Mouse (Mus musculus) embryonic facial prominence, embryonic 12.5 days (tissue): ENCODE results near the gene Gch1. TPM values are rescaled to one million over a fixed set of nuclear protein-coding genes. Genes with fewer than 3 reads are reported as not detected.

Experiments used
- ATAC-seq: fragments of 200-750 bp; cut with Nextera tagmentation; 2 replicates; pipeline ENCODE4 v1.8.0; 2017; ENCODE audit not compliant: insufficient number of reproducible peaks, insufficient read depth, low FRiP score, low TSS enrichment
- H3K27ac ChIP-seq: fragments of 300-500 bp; sonication (generic); 2 replicates; pipeline ENCODE4 v1.5.1; 2016; ENCODE audit warnings: mild to moderate bottlenecking
- H3K27me3 ChIP-seq: fragments of 300-500 bp; sonication (generic); 2 replicates; pipeline ENCODE4 v1.6.1; 2016; ENCODE audit warnings: mild to moderate bottlenecking, moderate library complexity
- H3K36me3 ChIP-seq: fragments of 300-500 bp; sonication (generic); 2 replicates; pipeline ENCODE4 v1.6.1; 2016; ENCODE audit warnings: mild to moderate bottlenecking
- H3K4me1 ChIP-seq: fragments of 300-500 bp; sonication (generic); 2 replicates; pipeline ENCODE4 v1.6.1; 2016
- H3K4me2 ChIP-seq: fragments of 300-500 bp; sonication (generic); replicated peaks from 2 replicates; pipeline ENCODE4 v1.6.1; 2016; ENCODE audit warnings: mild to moderate bottlenecking, moderate library complexity
- H3K4me3 ChIP-seq: fragments of 300-500 bp; sonication (generic); 2 replicates; pipeline ENCODE4 v1.5.1; 2016; ENCODE audit warnings: mild to moderate bottlenecking
- H3K9ac ChIP-seq: fragments of 300-500 bp; sonication (generic); 2 replicates; pipeline ENCODE4 v1.6.1; 2016; ENCODE audit warnings: mild to moderate bottlenecking, moderate library complexity
- H3K9me3 ChIP-seq: fragments of 300-500 bp; sonication (generic); 2 replicates; pipeline ENCODE4 v1.6.1; 2016; ENCODE audit warnings: mild to moderate bottlenecking, moderate library complexity
- WGBS: fragments of 180-500 bp; shearing (Covaris S2); methylation state at CpG from one replicate; pipeline ENCODE4 v1.1.7; 2016; 5-methylcytosine and 5-hydroxymethylcytosine counted together
- polyA plus RNA-seq: library from polyadenylated mRNA; unstranded; fragments of >200 nt; fragmentation: Nextera tagmentation; extraction: Ambion mirVana; gene quantifications from 2 replicates; pipeline ENCODE4 v1.2.1, GENCODE M21; 2016

Gch1 gene
- polyA plus RNA-seq, 1 experiment from 2014 or later, result 1.5 TPM

- WGBS, result 29% methylated on average over 13 of the region's 13 CpGs
- H3K4me3 ChIP-seq, result 0 out of 2 replicates have a peak overlapping the region, but pooled peaks have one; percentile 2
- H3K27me3 ChIP-seq, result no peaks in the 10 kb centered on the region
- no peak overlapping the region for H3K27ac ChIP-seq
- no peaks in the 10 kb centered on the region for H3K36me3 ChIP-seq
- no peak for ATAC-seq
- H3K4me2 ChIP-seq, result peak overlapping the region; percentile 29
- H3K9me3 ChIP-seq, result no peaks in the 10 kb centered on the region
- peaks cover 7% of the 10 kb centered on the region; the same call in 1 of the 2 replicates for H3K4me1 ChIP-seq
- no peak overlapping the region for H3K9ac ChIP-seq
Measured at GRCm38 (mm10) chr14:47177846-47178414, 11.3 kb downstream of the Gch1 start.

GRCm38 (mm10) chr14:47176226-47176625 lies 13.0 kb downstream of the Gch1 start:
- H3K4me1 ChIP-seq, result peaks cover 7% of the 10 kb centered on the region; the same call in 1 of the 2 replicates
- 87% methylated on average over 5 of the region's 5 CpGs for WGBS
- ATAC-seq, result no peak

GRCm38 (mm10) chr14:47175136-47175535 lies 14.1 kb downstream of the Gch1 start:
- H3K4me1 ChIP-seq, result peaks cover 7% of the 10 kb centered on the region; the same call in 1 of the 2 replicates
- no peaks in the 10 kb centered on the region for H3K27me3 ChIP-seq
- no peak overlapping the region for H3K27ac ChIP-seq
- H3K9ac ChIP-seq, result no peak overlapping the region
- H3K4me3 ChIP-seq, result no peak overlapping the region
- WGBS, result 73% methylated on average over 5 of the region's 5 CpGs
- H3K9me3 ChIP-seq, result no peaks in the 10 kb centered on the region
- no peak for ATAC-seq
- no peaks in the 10 kb centered on the region for H3K36me3 ChIP-seq
- H3K4me2 ChIP-seq, result no peak overlapping the region

More at GRCm38 (mm10) chr14:47176226-47176625, 13.0 kb downstream of the Gch1 start:
- no peaks in the 10 kb centered on the region for H3K9me3 ChIP-seq
- no peak overlapping the region for H3K4me3 ChIP-seq
- H3K27ac ChIP-seq, result no peak overlapping the region
- no peak overlapping the region for H3K4me2 ChIP-seq
- no peak overlapping the region for H3K9ac ChIP-seq
- H3K27me3 ChIP-seq, result no peaks in the 10 kb centered on the region
- no peaks in the 10 kb centered on the region for H3K36me3 ChIP-seq

GRCm38 (mm10) chr14:47172073-47172472 lies 17.1 kb downstream of the Gch1 start:
- ATAC-seq, result no peak
- no peaks in the 10 kb centered on the region for H3K4me1 ChIP-seq
- H3K9ac ChIP-seq, result no peak overlapping the region
- H3K4me3 ChIP-seq, result no peak overlapping the region
- H3K27me3 ChIP-seq, result no peaks in the 10 kb centered on the region
- no peaks in the 10 kb centered on the region for H3K9me3 ChIP-seq
- no peak overlapping the region for H3K4me2 ChIP-seq
- H3K36me3 ChIP-seq, result no peaks in the 10 kb centered on the region
- H3K27ac ChIP-seq, result no peak overlapping the region
- 57% methylated on average over 5 of the region's 5 CpGs for WGBS

GRCm38 (mm10) chr14:47170499-47171109 lies 18.6 kb downstream of the Gch1 start:
- WGBS, result 69% methylated on average over 3 of the region's 3 CpGs
- Histone ChIP-seq H3K4me2 (no peak overlapping the region), H3K27ac (no peak overlapping the region), H3K27me3 (no peaks in the 10 kb centered on the region), H3K9ac (no peak overlapping the region), H3K4me3 (no peak overlapping the region), H3K4me1 (no peaks in the 10 kb centered on the region), H3K36me3 (no peaks in the 10 kb centered on the region), H3K9me3 (no peaks in the 10 kb centered on the region)
- ATAC-seq, result no peak

- H3K4me3 ChIP-seq, result no peak overlapping the region
- H3K9ac ChIP-seq, result no peak overlapping the region
- 73% methylated on average over 9 of the region's 9 CpGs for WGBS
- ATAC-seq, result no peak
- no peak overlapping the region for H3K4me2 ChIP-seq
- no peaks in the 10 kb centered on the region for H3K36me3 ChIP-seq
- no peaks in the 10 kb centered on the region for H3K9me3 ChIP-seq
- H3K4me1 ChIP-seq, result no peaks in the 10 kb centered on the region
- no peak overlapping the region for H3K27ac ChIP-seq
- no peaks in the 10 kb centered on the region for H3K27me3 ChIP-seq
Measured at GRCm38 (mm10) chr14:47169677-47170410, 19.4 kb downstream of the Gch1 start.

- ATAC-seq, result no peak
- H3K36me3 ChIP-seq, result no peaks in the 10 kb centered on the region
- H3K4me1 ChIP-seq, result no peaks in the 10 kb centered on the region
- WGBS, result 86% methylated on average over 5 of the region's 5 CpGs
- no peak overlapping the region for H3K4me3 ChIP-seq
- no peak overlapping the region for H3K4me2 ChIP-seq
- H3K27ac ChIP-seq, result no peak overlapping the region
- H3K27me3 ChIP-seq, result no peaks in the 10 kb centered on the region
- H3K9me3 ChIP-seq, result no peaks in the 10 kb centered on the region
- H3K9ac ChIP-seq, result no peak overlapping the region
Measured at GRCm38 (mm10) chr14:47165741-47166140, 23.5 kb downstream of the Gch1 start.

GRCm38 (mm10) chr14:47165117-47165516 lies 24.1 kb downstream of the Gch1 start:
- no peak for ATAC-seq
- no peaks in the 10 kb centered on the region for H3K9me3 ChIP-seq
- no peaks in the 10 kb centered on the region for H3K36me3 ChIP-seq
- H3K4me2 ChIP-seq, result no peak overlapping the region
- H3K27me3 ChIP-seq, result no peaks in the 10 kb centered on the region
- WGBS, result 89% methylated on average over 5 of the region's 5 CpGs
- H3K4me1 ChIP-seq, result no peaks in the 10 kb centered on the region
- no peak overlapping the region for H3K4me3 ChIP-seq
- no peak overlapping the region for H3K9ac ChIP-seq
- no peak overlapping the region for H3K27ac ChIP-seq

- H3K36me3 ChIP-seq, result no peaks in the 10 kb centered on the region
- no peak overlapping the region for H3K27ac ChIP-seq
- H3K4me3 ChIP-seq, result no peak overlapping the region
- no peak overlapping the region for H3K4me2 ChIP-seq
- H3K27me3 ChIP-seq, result no peaks in the 10 kb centered on the region
- WGBS, result 66% methylated on average over 4 of the region's 5 CpGs
- H3K9ac ChIP-seq, result no peak overlapping the region
- no peaks in the 10 kb centered on the region for H3K9me3 ChIP-seq
- no peak for ATAC-seq
- no peaks in the 10 kb centered on the region for H3K4me1 ChIP-seq
Measured at GRCm38 (mm10) chr14:47161921-47162427, 27.2 kb downstream of the Gch1 start.

GRCm38 (mm10) chr14:47160051-47160640 lies 29.1 kb downstream of the Gch1 start:
- no peaks in the 10 kb centered on the region for H3K27me3 ChIP-seq
- no peaks in the 10 kb centered on the region for H3K4me1 ChIP-seq
- H3K9ac ChIP-seq, result no peak overlapping the region
- no peak overlapping the region for H3K4me3 ChIP-seq
- H3K36me3 ChIP-seq, result no peaks in the 10 kb centered on the region
- H3K4me2 ChIP-seq, result no peak overlapping the region
- ATAC-seq, result no peak
- H3K27ac ChIP-seq, result no peak overlapping the region
- WGBS, result 70% methylated on average over 2 of the region's 2 CpGs
- no peaks in the 10 kb centered on the region for H3K9me3 ChIP-seq

GRCm38 (mm10) chr14:47154303-47154702 lies 34.9 kb downstream of the Gch1 start:
- 88% methylated on average over 3 of the region's 3 CpGs for WGBS
- no peak overlapping the region for H3K9ac ChIP-seq
- H3K27ac ChIP-seq, result no peak overlapping the region

More at GRCm38 (mm10) chr14:47154303-47154702, 34.9 kb downstream of the Gch1 start:
- Histone ChIP-seq H3K27me3 (no peaks in the 10 kb centered on the region), H3K4me2 (no peak overlapping the region), H3K4me3 (no peak overlapping the region), H3K4me1 (no peaks in the 10 kb centered on the region), H3K9me3 (no peaks in the 10 kb centered on the region), H3K36me3 (no peaks in the 10 kb centered on the region)
- no peak for ATAC-seq
